Mouse (Mus musculus) cerebellum, postnatal 4 days (tissue): ENCODE results near the gene Cmpk1.
A peak's percentile ranks its signal among the peaks of the same experiment; 100 is the strongest.
"Not testable (repeated sequence)": the region's sequence is repeated elsewhere in the genome, so short reads cannot be mapped to it uniquely, and the experiment has no call there.

ENCODE experiments used
- DNase-seq, 2 experiments: peaks; one replicate each; pipeline ENCODE4 v3.0.0; 2022; ENCODE audit warnings: low spot score in 2 of 2, mixed read lengths in 1 of 2

The Cmpk1 gene

DNA sequence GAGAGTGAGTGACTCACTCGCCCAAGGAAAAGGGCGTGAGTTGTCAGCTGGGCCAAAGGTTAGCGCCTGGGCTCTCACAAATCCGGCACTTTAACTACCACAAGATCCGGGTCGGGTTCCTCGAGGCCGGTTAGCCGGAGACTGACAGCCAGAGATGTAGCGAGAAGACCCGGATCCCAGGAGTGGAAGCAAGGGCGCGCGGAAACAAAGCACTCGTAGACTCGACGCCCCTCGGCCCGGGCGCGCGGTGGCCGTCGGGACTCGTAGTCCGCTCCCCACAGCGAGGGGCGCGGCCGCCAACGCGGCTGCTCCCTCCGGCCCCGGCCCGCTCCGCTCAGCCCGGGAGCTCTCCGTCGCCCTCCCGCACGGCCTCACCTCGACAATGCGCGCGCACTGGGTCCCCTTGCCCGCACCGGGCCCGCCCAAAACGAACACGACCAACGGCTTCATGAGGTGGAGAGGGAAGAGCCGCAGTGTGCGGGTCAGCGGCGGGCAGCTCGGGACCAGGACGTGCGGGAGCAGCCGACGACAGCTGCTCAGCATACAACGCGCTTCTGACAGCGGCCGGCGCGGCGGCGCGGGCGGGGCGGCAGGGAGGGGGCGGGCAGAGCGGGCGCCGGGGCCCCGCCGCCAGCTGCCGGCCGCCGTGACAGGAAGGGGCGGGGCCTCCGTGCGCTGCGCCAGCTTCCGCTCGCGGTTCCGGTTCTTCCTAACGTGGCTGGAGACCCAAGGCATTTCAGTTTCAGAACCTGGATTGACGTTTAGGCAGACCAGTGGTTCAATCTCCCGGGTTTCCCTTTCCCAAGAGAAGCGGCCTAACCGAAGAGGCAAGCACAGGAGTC, at the start of gene Cmpk1:
TSS of gene Cmpk1 (minus strand) at position 651 of the 842 bp plus-strand sequence.
- DNase-seq = peak; percentile 65 to 84

DNA sequence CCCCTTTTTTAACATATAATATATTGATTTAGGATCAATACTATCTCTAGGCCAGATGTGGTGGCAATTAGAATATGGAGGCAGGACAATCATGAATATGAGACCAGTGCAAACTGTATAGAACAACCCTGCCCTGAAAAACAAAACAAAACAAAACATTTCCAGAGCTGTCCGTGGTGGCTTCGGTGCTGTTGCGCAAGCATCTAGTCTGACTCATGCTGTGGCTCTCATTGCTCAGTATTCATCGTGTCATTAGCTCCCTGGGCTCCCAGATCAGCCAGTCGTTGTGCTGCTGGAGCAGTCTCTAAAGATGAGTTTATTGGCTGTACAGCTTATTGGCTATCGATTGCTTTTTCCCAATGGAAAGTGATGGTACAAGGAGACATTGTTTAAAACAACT, 48.0 kb upstream of the Cmpk1 start:
- no peak for DNase-seq

DNA sequence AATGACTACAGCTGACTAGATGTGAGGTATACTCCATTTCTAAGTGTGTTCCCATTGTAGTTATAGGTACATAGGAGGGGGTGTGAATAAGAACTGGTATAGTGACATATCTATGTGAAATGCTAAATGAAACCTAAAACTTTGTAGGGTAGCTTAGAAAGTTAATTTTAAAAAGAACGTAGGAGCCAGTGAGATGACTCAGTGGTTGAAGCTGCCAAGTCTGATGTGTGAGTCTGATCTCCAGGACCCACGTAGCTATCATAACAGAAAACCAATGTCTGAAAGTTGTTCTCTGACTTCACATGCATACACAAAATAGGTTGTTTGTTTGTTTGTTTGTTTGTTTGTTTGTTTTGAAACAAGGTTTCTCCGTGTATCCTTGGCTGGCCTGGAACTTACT, 33.0 kb upstream of the Cmpk1 start:
- no peak for DNase-seq

DNA sequence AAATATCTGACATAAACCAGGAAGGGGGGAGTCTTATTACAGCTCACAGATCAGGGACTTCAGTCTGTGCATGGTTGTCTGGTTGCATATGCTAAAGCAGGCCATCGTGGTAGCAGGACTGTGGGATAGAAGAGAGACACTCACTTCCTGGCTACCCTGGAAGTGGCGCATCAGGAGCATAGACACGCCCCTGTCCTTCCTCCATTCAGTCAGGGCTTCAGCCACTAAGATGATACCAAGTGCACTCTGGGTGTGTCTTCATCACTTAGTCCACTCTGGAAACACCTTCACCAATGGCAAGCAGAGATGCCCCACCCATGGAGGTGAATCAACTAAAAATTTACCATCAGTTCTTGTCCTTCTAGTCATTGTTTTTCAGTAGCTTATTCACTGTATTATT, 27.2 kb upstream of the Cmpk1 start:
- no peak for DNase-seq

DNA sequence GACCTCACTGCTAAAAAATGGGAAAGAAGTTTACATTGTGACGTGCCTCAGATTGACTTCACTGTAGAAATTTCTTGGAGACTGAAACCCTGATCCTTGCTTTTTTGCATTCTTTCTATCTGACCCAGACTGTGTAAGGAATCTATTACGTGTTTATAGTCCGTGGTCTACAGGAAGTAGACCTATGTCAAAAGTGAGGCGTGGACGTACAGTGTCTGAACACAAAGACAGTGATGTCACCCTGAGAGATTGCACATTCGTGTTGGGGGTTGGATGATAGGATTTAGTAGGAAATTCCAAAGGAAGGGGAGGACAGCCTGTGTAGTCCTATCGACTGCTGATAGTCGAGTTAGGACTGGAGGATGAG, 13.4 kb upstream of the Cmpk1 start:
- DNase-seq = no peak

DNA sequence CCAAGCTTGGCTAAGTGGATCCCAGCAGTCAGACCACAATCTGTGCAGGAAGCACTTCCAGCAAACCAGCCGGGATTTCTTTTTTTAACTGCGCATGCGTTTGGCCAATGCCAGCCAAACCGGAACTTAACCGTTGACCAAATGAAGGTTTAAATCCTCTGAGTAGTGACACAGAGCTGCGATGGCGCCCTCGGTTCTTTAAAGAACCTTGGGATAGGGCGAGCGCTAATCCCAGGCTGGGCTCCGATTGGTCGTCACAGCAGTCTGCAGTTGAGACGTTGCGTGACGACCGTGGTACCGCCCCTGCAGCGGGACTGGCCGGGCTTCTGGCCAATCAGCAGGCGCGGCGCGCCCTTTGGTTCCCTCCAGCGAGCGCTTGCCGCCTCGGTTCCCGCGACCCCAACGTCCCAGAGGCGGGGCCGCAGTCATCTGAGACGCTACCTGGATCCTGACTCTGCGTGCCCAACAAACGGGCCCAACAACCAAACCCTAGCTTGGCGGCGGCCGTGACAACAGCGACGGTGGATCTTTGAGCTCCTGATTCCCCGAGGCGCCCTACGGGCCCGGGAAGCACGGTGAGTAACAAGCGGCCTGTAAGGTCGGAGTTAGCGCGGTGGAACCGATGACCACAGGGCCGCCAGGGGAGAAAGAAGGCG, 12.9 kb upstream of the Cmpk1 start, which contains the start of gene Stil:
TSS of gene Stil (plus strand) at position 387 of the 656 bp plus-strand sequence.
- peak; percentile 85 to 97 for DNase-seq

DNA sequence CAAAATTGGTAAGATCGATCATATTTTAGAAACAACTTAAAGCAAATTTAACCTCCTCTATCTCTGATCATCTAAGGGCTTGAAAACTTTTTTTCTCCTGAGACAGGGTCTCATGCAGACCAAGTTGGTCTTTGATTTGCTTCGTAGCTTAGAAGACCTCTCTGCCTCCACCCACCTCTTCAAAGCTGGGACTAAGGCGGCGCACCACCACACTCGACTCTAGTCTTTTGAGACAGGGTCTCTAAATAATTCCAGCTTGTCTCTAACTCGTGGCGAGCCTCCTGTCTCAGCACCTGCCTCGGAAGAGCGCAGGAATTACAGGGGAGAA, 12.4 kb upstream of the Cmpk1 start:
- no peak for DNase-seq

DNA sequence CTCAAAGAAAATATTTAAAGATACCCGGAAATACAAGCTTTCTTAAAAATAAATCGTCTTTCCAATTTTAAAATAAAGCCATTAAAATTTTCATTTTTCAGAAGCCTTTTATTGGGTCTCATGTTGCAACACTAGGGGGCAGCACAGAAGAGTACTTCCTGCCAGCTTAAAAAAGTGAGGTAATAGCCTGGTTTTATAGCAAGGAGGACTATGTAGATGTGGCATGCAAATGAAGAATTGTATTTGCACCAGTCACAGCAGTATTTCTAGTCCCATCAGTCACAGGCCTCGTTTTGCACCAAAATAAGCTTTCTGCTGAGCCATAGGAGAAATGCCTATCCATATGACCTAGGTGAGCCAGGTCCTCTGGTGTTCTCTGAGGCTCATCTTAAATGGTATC, 10.0 kb upstream of the Cmpk1 start:
- peak in 1 of 2 experiments; percentile 16 for DNase-seq

DNA sequence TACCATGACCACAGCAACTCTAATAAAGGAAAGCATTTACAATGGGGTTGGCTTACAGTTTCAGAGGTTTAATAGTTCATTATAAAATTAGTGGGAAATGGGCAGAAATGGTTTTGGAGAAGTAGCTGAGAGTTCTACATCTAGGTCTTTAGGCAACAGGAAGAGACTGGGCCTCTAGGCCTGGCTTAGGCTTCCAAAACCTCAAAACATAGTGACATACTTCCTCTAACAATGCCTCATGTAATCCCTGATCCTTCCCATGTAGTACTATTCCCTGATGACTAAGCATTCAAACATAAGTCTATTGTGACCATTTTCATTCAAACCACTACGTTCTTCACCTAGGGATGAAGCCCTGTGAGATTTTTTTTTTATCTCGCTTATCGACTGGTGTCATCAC, 7.2 kb upstream of the Cmpk1 start:
- DNase-seq = no peak

DNA sequence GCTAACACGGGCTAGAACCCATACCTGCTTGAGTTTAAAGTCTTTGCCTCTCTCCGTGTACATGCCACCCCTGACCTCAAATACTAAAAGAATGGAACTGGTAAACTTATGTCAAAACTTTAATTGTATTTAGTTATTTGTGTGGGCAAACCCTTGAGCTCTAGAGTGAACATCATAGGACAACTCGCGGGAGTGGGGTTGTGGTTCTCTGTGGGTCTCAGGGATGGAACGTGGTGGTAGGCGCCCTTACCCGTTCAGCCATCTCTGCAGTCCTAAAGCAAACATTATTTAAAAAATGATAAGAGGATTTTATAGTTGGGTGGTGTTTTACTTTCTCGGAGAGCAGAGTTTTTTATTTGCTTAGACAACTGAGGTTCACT, 840 bp downstream of the Cmpk1 start:
- DNase-seq = peak in 1 of 2 experiments; percentile 3

DNA sequence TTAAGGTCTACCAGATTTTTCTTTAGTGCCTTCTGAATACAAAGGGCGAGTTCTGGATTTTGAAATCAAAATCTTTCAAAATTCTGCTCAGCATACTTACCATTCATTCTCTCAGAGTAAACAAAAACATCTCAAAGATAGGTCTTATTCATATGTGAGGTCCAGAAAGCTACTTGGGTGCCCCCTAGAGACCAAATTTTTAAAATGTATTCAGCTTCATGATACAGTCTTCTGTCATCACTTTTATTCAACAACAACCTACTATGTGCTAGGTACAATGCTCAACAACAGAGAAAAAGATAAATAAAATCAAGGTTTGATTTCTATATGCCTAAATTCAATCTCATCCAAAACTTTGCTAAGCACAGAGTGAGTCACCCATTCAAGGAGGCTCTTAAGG, 4.0 kb downstream of the Cmpk1 start:
- no peak for DNase-seq

DNA sequence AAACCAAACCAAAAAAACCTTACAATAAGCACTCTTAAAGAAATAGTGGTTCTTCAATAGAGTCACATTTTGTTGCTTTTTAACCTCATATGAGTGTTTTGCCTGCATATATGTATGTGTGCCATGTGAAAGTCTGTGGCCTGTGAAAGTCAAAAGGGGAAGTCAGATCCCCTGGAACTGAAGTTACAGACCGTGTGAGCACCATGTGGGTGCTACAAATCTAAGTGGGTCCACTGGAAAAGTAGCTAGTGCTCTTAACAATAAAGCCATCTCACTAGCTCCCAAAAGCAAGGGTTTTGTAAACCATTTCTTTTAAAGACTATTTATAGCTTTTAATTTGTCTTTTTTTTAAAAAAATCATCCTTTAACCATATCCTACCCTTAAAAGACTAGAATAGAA, 4.4 kb downstream of the Cmpk1 start:
- no peak for DNase-seq

DNA sequence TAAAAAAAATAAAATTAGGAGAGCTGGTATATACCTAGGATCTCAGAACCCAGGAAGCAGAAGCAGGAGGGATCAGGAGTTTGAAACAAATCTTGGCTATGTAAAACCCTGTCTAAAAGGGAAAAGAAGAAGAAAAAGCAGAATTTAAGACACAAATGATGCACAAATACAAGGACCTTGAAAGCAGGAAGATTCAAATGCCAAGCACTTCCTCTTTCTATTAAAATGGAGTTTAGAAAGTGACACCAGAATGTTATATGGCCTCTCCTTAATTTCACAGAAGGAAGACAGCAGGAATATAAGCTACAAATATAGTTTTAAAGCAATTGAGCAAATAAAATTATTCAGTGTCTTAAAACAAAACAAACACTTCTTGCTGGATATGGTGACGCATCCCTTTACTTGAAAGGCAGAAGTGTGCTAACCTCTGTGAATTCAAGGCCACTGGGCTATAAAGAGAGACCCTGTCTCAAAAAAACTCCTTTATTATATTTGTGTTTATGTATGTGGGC, 13.8 kb downstream of the Cmpk1 start:
- DNase-seq = no peak

DNA sequence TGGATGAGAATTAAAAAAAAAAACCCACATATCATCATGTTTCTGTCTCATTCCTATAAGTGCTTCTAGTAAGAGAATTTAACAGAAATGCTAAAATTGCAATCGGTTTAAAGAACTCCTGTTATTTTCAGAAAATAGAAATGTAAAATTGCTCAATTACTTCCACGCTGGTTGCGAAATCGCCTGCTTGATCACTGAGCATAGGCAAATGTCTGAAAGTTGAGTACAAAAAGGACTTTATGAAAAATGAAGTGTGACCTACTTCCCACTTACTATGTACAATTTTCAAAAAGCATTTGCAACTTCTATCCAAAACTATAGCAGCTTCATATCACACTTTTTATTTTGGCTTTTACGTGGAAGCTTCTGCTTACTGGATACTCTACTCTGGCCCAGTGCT, 16.3 kb downstream of the Cmpk1 start:
- DNase-seq = no peak

DNA sequence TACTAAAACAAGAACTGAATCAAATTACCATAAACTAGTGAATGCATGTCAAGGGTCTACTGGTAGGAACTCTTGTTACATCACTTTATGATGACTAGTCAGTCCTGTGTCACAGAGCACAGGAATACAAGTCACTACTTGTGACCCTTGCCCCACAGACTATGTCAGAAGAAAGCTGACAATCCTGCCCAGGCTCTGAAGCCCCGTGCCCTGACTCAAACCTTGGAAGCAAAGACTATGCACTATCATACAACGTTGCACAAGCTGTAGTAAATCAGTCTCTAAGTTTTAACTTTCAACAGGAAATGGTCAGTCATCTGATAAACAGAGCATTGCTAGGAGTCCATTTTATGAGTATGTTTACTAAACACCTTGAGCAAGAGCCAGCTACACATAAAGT, 26.2 kb downstream of the Cmpk1 start:
- DNase-seq = not testable (repeated sequence)

DNA sequence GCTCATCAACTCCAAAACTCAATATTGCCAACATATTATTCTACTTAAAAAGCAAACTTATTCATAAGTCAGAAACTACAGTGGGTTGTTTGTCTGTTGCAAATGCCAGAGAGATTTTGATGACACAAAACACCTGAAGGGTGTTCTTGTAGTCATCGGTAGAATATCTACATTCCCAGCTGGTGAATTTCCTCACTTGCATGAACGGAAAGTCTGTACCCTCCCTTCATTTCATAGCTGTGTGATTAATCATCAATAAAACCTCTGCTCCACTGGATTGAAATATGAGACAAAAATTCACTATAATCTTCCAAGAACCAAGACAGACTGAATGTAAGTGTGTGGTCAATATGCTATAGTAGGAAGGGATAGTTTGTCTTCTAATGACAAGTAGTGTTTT, 27.5 kb downstream of the Cmpk1 start:
- DNase-seq = no peak

DNA sequence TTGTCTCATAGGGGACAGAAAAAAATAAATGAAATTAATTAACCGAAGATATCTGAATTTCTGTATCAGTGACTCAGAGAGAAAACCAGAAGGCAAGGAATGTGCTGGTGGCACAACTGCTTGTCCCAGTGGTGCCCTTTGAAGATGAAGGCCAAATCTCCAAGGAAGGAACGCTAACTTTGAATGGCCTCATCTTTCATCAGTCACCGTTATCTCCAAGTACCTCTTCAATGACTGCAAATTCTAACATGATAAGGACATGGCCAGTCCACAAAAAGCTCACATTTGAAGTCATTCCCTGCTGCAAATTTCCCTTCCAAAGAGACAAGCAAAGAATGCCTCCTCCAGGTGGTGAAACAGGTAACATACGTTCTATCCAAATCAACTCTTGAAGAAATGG, 28.3 kb downstream of the Cmpk1 start:
- DNase-seq = no peak

DNA sequence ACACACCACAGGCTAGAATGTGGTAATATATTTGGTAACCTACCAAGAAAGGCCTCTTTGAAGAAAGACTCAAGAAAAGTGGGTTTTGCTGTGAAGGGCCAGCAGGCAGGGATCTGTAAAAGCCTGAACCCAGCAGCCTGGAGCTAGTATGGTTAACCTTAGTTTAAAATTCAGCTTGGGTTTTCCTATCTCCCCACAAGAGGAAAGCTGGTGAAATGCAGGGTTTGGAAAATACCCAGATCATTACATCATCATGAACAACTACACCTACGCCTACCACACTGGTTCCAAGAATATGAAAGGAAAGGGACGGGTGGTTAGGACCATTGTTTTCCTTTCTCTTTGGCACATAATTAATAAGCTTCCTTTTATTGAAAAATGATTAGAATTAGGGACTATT, 28.8 kb downstream of the Cmpk1 start:
- DNase-seq = no peak

DNA sequence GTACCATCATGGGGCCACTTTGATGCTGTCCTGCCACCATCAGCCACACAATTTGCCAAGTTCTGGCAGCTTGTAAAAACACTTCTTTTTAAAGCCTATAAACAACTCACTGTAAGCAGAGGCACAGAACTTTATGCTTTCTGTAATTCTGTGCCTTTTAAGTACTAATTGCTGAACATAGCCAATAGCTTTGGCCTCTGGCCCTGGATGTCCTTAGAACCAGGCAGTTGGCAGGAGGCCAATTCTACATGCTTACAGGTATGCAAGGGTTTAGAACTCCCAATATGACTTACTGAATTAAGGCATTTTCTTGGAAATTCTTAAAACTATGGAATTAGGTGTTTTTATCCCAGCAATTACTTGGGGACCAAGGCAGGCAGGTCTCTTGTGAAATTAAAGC, 29.6 kb downstream of the Cmpk1 start:
- no peak for DNase-seq

DNA sequence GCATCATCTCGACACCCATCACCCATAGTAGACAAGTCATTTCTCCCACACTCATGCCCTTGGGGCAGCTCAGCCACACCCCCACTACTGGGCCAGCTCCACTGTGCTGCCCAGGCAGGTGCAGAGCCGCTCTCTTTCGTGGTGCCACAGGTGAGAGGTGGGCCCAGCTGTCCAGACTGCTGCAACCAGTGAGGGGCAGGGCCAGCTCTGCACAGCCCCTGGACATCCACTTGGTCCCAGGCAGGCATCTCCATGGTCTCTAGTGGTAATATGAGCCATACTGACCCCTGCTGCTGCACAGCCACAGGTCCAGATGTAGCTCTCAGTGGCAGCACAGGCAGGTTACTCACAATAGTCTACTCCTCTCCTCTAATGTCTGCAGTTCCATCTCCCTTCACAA, 33.9 kb downstream of the Cmpk1 start:
- no peak for DNase-seq

DNA sequence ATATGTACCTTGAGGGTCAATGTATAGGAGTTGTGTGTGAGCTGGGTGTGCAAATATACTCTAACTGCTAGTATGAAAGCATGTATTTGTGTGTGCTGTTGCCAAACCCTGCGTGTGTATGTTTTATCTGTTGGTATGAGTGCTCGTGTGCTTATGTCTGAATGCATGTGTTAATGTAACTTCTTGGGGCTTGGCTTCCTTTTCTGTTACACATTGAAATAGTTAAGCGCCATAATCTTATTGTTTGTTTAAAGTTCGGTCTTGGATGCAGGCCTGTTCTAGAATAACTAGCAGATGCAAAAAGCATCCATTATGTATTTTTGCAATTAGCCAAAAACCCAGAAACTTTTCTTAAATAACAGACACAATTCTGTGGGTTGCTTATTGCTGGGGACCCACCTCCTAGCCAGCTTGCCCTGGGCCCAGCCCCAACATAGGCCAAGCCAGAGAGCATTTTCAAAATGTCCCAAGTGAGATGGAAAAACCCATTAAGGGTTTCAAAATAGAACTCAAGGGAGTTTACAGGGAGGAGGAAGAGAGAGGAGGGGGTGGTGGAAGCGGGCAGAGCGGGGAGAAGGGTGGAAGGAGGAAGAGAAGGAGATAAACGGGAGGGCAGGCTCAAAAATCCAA, 39.1 kb downstream of the Cmpk1 start:
- no peak for DNase-seq

DNA sequence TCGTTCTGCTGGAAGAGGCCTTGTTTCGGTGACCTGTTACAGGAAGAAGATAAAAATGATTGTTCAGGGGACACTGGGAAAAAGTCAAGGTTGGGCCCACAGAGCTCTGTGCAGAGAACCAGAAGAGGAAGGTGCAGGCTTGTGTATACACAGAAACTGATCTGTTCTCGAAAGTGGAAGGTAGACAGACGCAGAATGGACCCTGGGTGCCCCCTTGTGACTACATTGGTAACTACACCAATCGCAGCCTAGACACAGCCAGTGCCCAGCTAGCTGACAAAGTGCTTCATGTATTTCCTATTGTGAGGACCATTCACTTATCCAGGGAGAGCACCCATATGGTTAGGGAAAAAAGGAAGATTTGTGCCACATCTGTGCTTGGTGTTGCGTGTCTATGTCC, 39.6 kb downstream of the Cmpk1 start:
- DNase-seq = peak; percentile 80 to 86

DNA sequence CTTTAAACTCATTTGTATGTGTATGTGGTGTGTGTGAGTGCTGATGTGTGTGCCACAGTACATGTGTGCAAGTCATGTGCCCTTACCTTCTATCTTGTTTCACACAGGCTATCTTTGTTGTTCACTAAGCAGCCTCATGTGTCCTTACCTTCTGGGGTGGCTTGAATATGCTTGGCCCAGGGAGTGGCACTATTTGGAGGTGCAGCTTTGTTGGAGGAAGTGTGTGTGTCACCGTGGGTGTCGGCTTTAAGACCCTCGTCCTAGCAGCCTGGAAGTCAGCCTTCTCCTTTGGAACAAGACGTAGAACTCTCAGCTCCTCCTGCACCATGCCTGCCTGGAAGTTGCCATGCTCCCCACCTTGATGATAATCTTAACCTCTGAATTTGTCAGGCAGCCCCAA, 40.6 kb downstream of the Cmpk1 start:
- DNase-seq = no peak
